8 mouse cellular contexts compared by ENCODE assay signal in the genomic region with DNA sequence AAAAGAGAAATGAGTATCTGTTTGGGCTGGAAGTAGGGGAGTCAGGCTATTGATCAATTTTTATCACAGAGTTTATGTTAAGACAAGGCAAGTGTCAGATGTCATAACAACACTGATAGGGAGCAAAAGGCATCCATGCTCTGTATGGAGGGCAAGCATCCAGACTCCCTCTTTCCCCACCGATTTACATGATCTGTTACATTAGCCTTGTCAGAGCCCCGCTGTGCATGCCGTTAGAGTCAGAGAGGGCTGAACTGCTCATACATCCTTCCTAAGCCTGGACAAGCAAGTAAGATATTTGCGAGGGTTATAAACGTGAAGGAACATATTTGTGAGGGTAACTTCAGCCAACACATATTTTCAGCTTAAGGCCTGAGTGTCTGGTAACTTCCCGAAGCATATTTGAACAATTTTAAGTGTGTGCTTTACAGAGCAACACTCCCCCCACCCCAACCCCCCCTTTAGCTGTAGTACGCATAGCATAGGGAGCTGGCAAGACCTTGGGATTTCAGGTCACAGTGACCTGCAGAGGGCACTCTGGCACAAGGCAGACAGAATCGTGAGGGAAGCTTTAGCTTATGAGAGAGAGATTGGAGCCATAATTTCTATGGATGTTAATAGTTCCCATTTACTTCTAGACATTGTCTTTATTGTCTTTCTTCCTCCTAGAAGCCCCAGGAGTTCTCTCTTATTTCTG.
DNase-seq lines count a peak whose midpoint lies in the region; ATAC-seq and TF ChIP-seq lines count a peak whose summit lies in the region.

No protein-coding gene starts in this region.

- no peaks in the 10 kb centered on the region for H3K36me3 ChIP-seq in embryonic facial prominence, embryonic 10.5 days (replicated peaks)
- H3K36me3 ChIP-seq in lung, embryonic 15.5 days = no peaks in the 10 kb centered on the region

- no peak for TF ChIP-seq POLR2A in bone marrow macrophage, adult 2 months (IDR thresholded peaks at IDR 0.05; ENCODE audit: borderline replicate concordance, low read depth, low read length)

- H3K27ac ChIP-seq in bone marrow macrophage, adult 2 months (ENCODE audit: insufficient read depth, low read depth, low read length) = no peak overlapping the region
- no peak overlapping the region for H3K27ac ChIP-seq in embryonic facial prominence, embryonic 10.5 days (replicated peaks)
- H3K27ac ChIP-seq in lung, embryonic 15.5 days = no peak overlapping the region

- H3K4me3 ChIP-seq in bone marrow macrophage, adult 2 months (ENCODE audit: insufficient read depth, low read length) = no peak overlapping the region
- no peak overlapping the region for H3K4me3 ChIP-seq in embryonic facial prominence, embryonic 10.5 days
- no peak overlapping the region for H3K4me3 ChIP-seq in lung, embryonic 15.5 days

- H3K9me3 ChIP-seq in embryonic facial prominence, embryonic 10.5 days = no peaks in the 10 kb centered on the region
- no peaks in the 10 kb centered on the region for H3K9me3 ChIP-seq in lung, embryonic 15.5 days

- no peak overlapping the region for H3K9ac ChIP-seq in lung, embryonic 15.5 days

- no peaks in the 10 kb centered on the region for H3K27me3 ChIP-seq in embryonic facial prominence, embryonic 10.5 days (replicated peaks; ENCODE audit: low read depth, poor library complexity, severe bottlenecking)
- H3K27me3 ChIP-seq in lung, embryonic 15.5 days = no peaks in the 10 kb centered on the region

- peak; percentile 86 for ATAC-seq in lung, embryonic 15.5 days (ENCODE audit: borderline replicate concordance, extremely low read depth, low FRiP score, low TSS enrichment)

- H3K4me2 ChIP-seq in lung, embryonic 15.5 days = no peak overlapping the region

- H3K4me1 ChIP-seq in bone marrow macrophage, adult 2 months (ENCODE audit: control insufficient read depth, insufficient read depth, low read length) = peaks cover 2% of the 10 kb centered on the region; the same call in 1 of the 2 replicates
- H3K4me1 ChIP-seq in embryonic facial prominence, embryonic 10.5 days = no peaks in the 10 kb centered on the region
- 0 out of 2 replicates have a peak, but pooled peaks cover 6% of the 10 kb centered on the region for H3K4me1 ChIP-seq in lung, embryonic 15.5 days

- DNase-seq in left cerebral cortex, adult 18-20 months (ENCODE audit: low spot score in 2 of 2) = peak; percentile 57 to 68
- DNase-seq in left cerebral cortex, adult 11 months (ENCODE audit: low spot score) = no peak
- DNase-seq in embryonic facial prominence, embryonic 10.5 days (ENCODE audit: low spot score) = peak; percentile 45
- peak; percentile 62 for DNase-seq in kidney, postnatal 10 days
- DNase-seq in right cerebral cortex, postnatal 14 days = peak; percentile 62
- DNase-seq in thymus, postnatal 14 days = no peak

- 46% methylated on average over 8 of the region's 8 CpGs for WGBS in embryonic facial prominence, embryonic 10.5 days
- WGBS in lung, embryonic 15.5 days = 6% methylated on average over 8 of the region's 8 CpGs

- peak; percentile 68 for TF ChIP-seq CTCF in bone marrow macrophage, adult 2 months (IDR thresholded peaks at IDR 0.05; ENCODE audit: low read depth, low read length)

Comparison
In these comparisons a context has a peak if more than half of its experiments do, and no peak if none do; other contexts are left out.
1. DNase-seq: peak in left cerebral cortex, adult 18-20 months (2 of 2), embryonic facial prominence, embryonic 10.5 days (single experiment), kidney, postnatal 10 days (single experiment) and right cerebral cortex, postnatal 14 days (single experiment); none in left cerebral cortex, adult 11 months (single experiment) and thymus, postnatal 14 days (single experiment).